Mouse (Mus musculus) T-cell, adult 2 months (primary cell): Measurements from ENCODE around the gene Mapk3.
"Not testable (repeated sequence)": the region's sequence is repeated elsewhere in the genome, so short reads cannot be mapped to it uniquely, and the experiment has no call there.

ENCODE experiments used
- DNase-seq: peaks from one replicate; pipeline ENCODE4 v3.0.0; 2022; ENCODE audit warnings: low spot score

Gene Mapk3

DNA sequence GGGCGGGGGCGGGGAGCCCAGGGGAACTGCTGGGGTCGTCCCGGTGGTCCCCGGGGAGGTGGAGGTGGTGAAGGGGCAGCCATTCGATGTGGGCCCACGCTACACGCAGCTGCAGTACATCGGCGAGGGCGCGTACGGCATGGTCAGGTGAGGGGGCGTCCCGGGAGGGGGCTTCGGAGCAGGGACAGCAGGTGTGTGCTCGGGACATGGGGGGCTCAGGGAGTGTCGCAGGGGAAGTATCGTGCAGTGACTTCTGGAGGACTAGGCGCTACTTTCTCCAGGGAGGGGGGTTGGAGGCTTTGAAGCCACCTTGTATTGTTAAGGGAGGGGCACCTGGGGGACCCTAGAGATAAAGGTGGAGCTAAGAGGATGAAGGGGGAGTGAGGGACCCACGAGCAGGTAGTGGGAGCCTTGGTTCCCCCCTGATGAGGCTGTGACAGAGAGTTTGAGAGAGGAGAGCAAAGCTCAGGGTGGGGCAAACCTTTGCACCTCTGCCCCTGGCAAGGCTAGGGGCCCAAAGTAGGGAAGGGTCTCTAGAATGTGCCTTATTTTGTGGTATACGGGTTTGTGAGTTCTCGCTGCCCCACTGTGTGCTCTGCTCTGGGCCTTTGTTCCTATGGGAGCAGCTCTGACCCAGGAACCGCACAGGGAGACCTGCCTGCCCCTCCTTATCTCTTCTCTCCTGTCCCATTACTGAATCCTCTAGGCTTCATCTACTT lies 430 bp downstream of the Mapk3 start:
- DNase-seq = no peak

DNA sequence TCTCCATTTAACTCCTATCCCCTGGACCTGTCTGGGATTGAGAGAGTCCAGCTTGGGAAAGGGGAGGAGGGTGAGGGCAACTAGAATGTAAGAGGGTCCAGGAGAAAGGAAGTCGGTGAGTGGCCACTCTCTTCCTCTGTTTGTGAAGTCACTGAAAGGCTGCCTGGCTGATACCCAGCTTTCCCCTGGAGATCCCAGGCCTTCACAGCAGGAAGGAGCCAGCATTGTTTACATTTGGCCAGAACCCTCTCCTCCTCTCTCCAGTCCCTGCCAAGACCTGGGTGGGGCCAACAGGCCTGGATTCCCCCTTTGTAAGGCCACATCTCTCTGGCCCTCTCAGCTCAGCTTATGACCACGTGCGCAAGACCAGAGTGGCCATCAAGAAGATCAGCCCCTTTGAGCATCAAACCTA lies 996 bp downstream of the Mapk3 start:
- no peak for DNase-seq

DNA sequence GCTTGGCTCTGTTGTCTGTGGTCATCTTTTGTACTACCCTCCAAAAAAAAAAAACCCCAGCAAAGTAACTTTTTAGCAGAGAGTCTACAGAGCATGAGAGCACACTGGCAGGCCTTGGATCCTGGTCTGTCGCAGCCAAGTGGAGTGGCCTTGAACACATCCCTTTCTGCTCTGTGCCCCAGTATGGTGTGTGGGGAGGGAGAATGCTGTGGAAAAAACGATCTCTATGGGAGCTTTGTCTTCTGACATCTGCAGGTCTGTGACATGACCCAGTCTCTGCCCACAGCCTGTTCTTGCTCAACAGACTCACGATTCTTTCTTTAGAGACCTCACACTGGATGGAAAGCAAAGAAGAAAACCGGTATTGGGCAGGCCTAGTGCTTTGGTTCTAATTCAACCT lies 1.6 kb downstream of the Mapk3 start:
- no peak for DNase-seq

DNA sequence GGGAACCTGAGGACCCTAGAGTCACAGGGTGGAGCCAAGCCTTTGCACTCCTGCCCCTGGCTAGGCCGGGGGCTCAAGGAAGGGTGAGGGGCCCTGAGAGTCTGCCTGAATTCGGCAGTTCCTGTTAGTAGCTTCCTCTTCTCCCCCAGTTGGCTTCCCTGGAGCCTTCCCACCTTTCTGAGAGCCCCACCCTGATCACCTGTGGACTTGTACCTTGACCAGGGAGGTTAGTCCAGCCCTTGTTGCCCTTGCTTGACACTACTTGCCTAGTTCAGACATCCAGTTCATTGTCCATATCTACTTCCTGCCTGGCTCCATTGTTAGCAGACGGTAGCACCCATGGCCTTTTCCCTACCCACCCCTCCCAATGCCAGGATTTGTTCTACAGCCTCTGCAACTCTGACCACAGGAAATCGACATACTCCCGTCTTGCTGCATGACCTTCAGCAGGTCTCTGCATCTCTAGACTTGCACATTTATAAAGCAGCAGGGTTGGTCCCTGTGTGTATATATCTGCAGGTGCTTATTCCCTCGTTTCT lies 2.2 kb downstream of the Mapk3 start:
- DNase-seq = no peak

DNA sequence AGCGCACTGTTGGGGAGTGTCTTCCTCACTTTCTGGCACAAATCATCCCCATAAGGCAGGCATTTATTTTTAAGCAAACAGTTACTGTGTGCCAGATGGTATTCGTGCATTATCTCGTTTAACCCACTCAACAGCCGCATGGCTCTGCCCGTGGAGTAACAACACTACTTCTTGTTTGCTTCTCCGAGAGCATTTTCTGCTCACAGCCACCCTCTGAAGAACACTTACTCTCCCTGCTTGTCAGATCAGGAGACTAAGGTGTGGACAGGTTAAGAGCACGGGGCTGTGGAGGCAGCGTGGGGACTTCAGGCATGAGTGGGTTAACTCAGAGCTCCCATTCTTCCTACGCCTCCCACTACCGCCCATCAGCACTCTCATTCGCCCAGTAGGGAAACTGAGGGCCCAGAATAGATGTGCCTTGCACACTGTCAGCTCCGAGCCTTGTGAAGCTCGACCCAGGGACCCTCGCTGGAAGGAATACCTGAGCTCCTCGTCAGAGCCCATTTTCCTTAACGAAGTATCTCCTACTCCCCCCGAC lies 3.1 kb downstream of the Mapk3 start:
- no peak for DNase-seq

DNA sequence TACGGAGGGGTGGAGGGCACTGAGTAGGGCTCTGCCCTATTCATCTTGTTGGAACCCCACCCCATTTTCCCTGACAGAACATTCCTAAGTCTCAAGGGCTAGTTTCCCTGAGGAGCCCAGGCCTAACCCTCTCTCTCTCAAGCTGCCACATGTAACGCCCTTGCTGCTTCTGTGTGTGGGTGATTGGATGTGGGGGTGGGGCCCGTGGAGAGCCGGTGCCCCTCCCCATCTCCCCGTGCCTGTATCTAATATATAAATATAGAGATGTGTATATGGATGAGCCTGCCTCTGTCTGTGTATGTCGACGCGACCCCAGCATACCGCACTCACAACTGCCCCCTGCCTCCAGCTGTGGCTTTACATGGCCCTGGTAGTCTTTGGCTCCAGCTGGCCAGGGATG lies 6.1 kb downstream of the Mapk3 start:
- DNase-seq = no peak

DNA sequence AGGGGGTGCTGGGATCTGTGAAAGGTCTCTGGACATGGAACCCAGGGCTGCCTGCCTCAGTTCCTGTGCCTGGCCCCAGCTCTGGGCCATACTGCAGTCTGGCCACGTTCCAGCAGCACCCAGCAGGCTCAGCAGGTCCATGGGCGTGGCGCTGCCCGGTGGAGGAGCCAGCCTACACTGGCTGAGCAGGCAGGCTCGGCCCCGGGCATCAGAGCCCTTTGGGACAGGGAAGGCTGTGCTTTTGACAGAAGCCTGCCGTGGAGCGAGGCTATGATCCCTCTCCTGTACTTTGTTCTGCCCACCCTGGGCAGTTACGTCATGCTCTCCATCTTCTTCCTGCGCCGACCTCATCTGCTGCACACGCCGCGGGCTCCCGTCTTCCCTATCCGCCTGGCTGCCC lies 6.8 kb downstream of the Mapk3 start, which contains the start of gene Gdpd3:
Gene Gdpd3, plus strand, starts transcription at position 134 of the 400 bp plus-strand sequence.
- no peak for DNase-seq

DNA sequence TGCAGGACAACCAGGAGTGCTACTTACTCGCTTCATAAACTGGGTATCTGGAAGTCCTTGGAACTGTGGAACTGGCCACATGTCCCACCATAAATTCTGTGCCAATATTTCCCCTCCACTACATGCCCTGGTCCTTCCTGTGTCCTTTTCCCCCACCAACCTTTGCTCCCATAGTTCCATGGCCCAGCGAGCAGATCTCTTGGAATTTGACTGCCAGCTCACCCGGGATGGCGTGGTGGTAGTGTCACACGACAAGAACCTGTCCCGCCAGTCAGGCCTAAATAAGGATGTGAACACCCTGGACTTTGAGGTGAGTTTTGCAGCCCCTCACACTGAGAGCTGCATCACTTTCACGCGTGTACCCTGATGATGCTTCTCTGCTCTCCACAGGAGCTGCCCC lies 7.6 kb downstream of the Mapk3 start:
- DNase-seq = no peak

DNA sequence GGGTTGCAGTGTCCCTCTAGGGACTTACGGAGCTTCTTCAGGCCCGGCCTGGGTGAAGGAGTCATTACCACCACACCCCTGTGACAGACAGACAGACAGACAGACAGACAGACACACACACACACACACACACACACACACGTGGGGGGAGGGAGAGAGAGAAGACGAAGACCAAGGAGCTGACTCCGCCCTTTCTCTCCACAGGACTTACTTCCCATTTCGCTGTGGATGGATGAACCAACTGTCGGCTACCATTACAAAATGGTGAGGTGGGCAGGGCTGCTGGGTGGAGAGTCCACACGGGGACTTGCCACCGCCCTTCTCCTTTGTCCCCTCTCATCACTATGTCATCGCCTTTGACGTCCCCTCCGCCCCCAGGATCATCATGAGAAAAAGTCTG lies 11.4 kb downstream of the Mapk3 start:
- DNase-seq = no peak

DNA sequence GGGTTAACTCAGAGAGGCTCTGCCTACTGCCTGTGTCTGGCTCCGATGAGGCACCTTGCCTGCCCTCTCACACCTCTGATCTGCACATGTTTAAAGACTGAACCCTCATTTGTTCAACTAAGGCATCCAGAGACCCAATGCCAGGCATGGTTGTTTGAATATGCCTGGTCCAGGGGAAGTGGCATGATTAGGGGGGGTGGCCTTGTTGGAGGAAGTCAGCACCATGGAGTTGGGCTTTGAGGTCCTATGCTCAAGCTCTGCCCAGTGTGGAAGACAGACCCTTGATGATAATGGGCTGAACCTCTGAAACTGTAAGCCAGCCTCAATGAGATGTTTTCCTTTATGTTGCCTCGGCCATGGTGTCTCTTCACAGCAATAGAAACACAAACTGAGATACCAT lies 13.9 kb downstream of the Mapk3 start:
- no peak for DNase-seq

DNA sequence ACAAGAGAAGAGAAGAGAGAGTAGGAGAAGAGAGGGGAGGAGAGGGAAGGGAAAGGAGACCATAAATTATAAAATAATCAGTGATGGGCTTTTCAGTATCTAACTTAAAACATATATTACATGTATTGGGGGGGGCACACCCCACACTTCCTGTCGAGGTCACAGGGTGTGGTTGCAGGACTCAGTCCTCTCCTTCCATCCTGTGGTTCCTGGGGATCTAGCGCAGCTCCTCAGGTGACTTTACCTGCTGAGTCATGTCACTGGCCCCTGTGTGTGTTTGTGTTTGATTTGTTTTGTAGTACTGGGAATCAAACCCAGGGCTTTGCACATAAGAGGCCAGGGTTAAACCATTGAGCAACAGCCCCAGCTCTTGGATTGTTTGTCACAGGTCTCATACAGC lies 15.1 kb downstream of the Mapk3 start:
- DNase-seq = no peak

DNA sequence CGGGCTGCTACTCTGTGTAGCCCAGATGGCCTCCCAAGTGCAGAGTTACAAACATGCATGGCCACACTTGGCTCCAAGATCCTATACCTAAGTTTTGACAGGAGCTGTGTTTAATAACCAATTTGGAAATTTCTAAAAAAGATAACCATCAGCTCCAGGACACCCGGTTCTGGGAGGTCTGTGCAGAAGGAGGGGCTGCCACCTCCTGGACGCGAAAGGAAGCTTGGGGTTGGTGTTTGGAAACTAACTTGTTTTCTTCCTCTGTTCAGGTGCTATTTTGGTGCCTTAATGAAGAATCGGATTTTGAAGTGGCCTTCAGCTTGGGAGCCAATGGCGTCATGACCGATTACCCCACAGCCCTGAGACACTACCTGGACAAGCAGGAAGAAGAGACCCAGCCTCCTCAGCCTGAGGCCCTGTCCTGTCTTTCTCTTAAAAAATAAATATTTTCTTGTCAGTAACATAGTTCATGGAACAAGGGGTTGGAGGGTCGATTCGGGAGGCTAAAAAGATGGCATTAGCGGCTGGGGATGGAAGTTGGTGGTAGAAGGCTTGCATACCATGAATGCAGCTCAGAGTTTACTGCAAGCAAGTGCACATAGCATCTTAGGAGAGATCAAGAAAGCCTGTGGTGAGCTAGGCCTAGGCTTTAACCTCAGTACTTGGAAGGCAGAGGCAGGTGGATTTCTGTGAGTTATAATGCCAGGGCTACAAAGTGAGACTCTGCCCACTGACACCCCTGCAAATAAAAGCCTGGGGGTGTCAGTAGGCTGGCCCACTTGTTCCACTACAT lies 16.0 kb downstream of the Mapk3 start:
- DNase-seq = peak; percentile 34

DNA sequence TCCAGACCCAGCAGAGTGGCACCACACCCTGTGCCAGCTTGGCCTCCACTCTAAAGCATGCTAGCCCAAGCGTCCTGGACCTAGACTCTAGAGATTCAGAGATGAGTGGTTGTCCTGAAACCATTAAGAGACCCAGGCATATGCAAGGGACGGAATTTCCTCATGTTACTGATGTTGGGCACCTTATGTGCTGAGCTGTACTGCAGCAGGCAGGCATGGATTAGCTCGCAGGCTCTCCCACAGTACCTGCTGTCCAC lies 16.5 kb downstream of the Mapk3 start:
- no peak for DNase-seq

DNA sequence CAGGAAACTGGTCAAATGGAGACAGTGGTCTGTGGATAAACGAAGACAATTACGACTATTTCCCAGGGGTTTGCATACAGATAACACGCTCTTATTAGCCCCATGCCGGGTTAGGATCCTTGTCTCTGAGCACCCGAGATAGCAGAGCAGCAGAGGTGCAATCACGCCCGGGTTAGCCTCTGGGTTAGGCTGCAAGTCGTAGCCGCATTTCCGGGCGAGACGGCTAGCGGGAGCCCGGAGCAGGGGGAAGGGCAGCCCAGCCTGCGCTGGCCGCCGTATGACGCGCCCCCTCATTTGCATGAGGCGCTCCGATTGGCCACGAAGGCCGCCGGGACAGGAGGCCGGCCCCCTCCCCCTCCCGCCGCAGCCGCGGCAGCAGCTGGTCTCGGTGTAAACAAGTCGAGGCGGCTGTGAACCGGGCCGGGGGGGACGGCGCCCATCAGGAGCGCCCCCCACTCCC lies 17.2 kb downstream of the Mapk3 start, which contains the start of gene Ypel3:
Gene Ypel3, plus strand, starts transcription at position 358 of the 460 bp plus-strand sequence.
- DNase-seq = peak; percentile 94

DNA sequence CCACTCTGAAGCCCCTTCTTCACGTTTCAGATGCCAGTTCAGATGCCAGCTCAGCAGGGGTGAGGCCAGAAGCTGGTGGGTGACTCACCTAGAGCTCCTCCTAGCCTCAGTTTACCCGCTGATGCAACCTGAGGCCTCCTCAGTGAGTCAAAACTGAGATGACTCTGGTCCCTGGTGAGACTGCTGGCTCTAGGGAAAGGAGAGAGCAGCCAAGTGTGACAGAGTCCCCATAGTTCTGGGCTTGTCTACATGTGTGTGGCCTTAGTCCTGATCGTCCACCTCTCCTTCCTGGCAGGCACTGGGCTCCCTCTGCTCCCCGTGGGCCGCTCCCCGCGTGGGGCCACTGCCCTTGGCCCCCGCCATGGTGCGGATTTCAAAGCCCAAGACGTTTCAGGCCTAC lies 18.1 kb downstream of the Mapk3 start:
- DNase-seq = no peak

DNA sequence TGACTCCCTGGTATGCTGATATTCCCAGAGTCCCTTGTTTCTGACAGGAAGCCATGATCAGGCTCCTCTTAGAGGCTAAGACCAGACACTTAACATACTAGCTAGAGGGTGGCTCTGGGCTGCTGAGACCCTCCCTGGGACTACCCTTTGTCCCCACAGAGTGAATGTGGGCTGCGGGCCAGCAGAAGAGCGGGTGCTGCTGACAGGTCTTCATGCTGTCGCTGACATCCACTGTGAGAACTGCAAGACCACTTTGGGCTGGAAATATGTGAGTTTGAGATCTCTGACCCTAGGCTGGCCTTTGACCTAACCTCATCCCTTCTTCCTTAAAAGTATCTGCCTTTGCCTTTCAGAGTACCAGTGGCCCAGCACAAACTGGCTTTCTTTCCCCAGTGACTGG lies 18.7 kb downstream of the Mapk3 start:
- DNase-seq = no peak

DNA sequence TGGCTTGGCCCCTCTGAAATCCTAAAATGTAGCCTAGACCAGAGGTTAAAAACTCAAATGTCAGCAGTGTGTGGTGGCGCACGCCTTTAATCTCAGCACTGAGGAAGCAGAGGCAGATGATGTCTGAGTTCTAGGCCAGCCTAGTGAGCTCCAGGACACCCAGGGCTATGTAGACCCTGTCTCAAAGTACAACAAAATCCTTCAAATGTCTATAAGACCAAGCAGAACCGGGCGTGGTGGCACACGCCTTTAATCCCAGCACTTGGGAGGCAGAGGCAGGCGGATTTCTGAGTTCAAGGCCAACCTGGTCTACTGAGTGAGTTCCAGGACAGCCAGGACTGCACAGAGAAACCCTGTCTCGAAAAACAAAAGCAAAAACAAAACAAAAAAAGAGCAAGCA lies 19.7 kb downstream of the Mapk3 start:
- not testable (repeated sequence) for DNase-seq

DNA sequence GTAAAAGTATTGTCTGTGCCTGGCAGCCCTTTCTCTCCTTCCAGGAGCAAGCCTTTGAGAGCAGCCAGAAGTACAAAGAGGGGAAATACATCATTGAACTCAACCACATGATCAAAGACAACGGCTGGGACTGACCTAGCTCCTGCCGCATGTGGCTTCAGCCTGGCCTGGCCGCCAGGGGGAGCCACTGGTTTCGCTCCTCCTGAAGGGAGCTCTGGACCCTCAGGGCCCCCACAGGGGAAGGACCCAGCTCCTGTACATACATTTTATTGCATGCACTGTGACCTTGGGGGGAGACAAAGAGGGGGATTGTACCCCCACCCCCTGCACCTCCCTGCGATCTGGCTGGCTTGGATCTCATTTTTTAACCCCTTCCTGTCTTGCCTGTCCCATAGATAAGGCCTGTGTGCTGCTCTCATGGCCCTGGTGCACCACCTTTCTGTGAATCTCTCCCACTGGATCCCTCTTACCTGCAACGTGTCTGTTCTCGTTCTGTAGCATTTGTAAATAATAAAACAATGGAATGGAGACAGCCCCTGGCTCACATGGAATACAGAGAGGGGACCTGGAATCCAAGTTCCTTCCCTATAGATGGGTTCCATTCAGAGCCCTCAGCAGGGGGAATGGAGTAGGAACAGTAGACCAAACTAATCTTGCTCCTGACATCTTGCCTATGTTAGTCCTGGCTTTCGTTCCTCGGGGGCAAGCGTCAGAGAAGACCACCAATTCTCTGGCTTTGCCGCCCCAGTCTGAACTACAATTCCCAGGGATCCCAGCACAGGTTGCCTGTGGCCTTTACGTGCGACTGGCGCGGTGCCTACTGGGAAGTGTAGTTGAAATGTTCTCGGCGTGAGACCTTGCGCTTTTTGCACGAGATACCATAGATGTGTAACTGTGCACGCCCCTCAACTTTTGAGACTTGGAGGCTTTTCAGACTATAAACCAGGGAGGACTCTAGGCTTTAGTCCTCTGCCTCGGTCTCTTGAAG lies 20.9 kb downstream of the Mapk3 start:
- peak; percentile 85 for DNase-seq

DNA sequence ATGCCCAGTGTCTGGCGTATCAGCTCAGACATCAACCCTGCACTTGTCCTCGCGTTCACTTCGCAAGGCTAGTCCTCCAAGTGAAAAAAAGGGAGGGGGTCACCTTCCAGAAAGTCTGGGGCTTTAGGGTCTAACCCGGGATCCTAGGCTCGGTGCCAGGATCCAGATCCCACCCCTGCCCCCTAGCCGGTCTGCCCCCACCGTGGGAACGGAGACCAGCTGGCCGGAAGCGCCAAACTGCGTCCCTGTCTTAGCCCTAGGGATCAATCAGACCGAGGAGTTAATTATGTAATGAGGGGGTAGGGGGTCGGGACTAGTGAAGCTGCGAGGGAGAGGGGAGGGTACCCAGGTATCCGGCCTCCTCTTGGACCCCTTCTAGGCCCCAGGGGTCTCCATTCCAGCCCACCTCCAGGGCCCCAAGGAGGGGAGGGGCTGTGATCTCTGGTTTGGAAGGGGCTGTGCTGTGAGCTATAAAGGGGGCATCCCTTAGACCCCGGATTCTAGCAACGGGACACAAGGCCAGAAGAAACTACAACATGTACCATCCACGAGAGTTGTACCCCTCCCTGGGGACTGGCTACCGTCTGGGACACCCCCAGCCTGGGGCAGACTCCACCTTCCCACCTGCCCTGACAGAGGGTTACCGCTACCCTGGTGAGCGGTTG lies 21.7 kb downstream of the Mapk3 start, which contains the start of gene Tbx6:
Gene Tbx6, plus strand, starts transcription at position 513 of the 665 bp plus-strand sequence.
- no peak for DNase-seq

DNA sequence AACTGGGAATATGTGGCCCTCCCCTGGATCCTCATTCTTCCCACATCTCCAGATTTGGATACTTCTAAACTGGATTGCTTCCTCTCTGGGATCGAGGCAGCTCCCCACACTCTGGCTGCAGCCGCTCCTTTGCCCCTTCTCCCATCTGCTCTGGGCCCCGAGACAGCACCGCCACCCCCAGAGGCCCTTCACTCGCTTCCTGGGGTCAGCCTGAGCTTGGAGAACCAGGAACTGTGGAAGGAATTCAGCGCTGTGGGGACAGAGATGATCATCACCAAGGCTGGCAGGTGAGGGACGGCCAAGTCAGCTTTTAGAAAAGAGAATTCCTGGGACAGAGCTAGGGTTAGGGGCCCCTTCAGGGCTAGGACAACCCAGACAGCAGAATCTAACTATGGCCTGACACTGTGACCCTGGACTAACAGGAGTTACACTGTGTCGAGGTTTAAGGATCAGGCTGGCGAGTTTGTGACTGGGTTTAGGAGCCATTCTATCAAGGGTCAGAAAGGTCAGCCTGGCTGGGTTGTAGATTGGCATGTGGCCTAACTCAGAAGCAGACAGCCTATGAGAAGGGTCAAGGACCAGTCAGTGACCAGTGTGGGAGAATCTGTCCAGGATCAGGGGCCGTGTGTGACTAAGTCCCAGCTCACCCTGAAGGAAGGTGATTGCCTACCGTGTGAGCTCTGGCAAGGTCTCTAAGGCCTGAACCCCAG lies 22.4 kb downstream of the Mapk3 start:
- no peak for DNase-seq

DNA sequence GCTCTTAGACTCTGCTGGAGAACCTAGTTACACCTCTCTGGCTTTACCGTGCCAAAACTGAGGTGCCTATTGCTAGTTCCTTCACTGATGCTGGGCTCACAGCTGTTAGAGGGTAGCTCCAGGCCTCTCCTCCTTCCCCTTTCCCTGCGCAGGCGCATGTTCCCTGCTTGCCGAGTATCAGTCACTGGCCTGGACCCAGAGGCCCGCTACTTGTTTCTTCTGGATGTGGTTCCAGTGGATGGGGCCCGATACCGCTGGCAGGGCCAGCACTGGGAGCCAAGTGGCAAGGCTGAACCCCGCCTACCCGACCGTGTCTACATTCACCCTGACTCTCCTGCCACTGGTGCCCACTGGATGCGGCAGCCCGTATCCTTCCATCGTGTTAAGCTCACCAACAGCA lies 23.3 kb downstream of the Mapk3 start:
- DNase-seq = no peak
